Mouse (Mus musculus) megakaryocyte-erythroid progenitor cell, adult 5-6 weeks (primary cell): Measurements from ENCODE around the gene Gas1. TPM values are rescaled to one million over a fixed set of nuclear protein-coding genes. Genes with fewer than 3 reads are reported as not detected.

ENCODE experiments used
- ATAC-seq: replicated peaks from 2 replicates; pipeline ENCODE4 v1.8.0; 2016; ENCODE audit warnings: mild to moderate bottlenecking, inconsistent platforms; ENCODE audit not compliant: severe bottlenecking, poor library complexity, low FRiP score, low TSS enrichment
- total RNA-seq, 2 experiments: library from RNA; stranded (forward) in 1 of 2; stranded (reverse) in 1 of 2; fragments of 200-1000, 215-1000 nt in 1 of 2; fragments of >200 nt in 1 of 2; fragmentation: Nextera tagmentation in 1 of 2; gene quantifications; 2 replicates each; pipeline ENCODE4 v1.2.3; 2014 to 2017

Gas1 gene
- total RNA-seq, 2 experiments from 2014 or later = not detected

GRCm38 (mm10) chr13:60126338-60126737 is 50.8 kb downstream of the Gas1 start:
- no peak for ATAC-seq

- no peak for ATAC-seq
These were observed 51.5 kb downstream of the Gas1 start for GRCm38 (mm10) chr13:60125501-60126305.

- no peak for ATAC-seq
These were observed 52.1 kb downstream of the Gas1 start for GRCm38 (mm10) chr13:60125020-60125419.

GRCm38 (mm10) chr13:60124456-60124855 is 52.7 kb downstream of the Gas1 start:
- no peak for ATAC-seq
